Mouse (Mus musculus) induced T-regulatory cell, adult 2 months (primary cell): ENCODE measurements at regions not wholly inside any gene's neighbourhood (a gene's known extent, or its start where the extent isn't known, plus 50 kb on each side); places are given as distances from the start of the nearest gene placed in this dataset.

Experiments
- DNase-seq: peaks from one replicate; pipeline ENCODE4 v3.0.0-alpha.2; 2012; ENCODE audit warnings: low read depth

DNA sequence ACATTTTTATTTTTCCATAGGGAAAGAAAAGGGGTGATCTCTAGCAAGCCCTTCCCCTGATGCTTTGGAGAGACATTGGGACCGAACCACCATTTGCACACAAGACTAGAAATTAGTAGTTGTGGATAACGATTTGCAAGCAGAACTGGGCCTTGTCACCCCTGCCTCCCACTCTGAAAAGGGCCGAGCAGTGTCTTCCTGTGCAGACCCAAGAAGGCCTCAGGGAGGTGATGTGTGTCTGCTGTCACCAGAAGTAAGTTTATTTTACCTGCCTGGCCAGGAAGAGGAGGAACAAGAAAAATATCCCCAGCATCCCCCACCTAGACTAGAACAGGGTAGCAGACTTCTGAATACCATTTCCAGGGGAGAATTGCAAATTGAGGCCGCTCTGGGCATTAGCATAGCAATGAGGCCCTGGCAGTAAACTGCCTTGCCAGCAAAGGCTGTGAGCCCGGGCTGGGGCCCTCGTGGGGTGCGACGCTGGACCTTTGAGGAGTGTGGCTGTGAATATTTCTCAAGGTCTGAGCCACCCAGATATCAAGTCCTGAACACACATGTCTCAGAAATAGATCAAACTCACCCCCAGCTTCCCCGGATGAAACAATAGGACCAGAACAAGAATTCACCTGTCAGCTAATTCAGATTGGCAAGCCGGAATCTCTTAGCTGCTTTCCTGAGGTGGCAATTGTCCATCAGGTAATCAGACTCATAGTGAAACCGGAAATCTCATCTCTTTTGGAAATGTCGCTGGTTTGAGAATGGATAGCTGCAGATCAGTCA, 470.4 kb downstream of the Vrk1 start:
- DNase-seq = no peak

- no peak for DNase-seq
Measured at GRCm38 (mm10) chr12:106501622-106502327, 491.7 kb downstream of the Vrk1 start.

DNA sequence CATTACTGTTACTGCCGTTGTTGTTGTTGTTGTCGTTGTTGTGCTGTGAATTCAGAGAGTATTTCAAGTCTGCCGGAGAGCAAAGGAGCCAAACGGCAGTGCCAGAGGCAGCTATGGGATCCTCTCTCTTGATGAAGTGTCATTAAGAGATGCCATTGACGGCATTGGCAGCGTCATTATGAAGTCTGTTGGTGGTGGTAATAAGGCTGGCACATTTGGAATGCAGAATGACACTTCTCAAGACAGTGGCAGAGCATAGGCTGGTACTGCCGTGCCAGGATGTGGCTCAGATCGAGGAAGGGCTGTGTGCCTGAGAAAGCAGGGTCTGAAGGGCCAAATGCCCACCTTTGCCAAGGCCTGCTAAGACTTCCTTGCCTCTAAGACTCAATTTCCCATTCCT, 494.3 kb downstream of the Vrk1 start:
- no peak for DNase-seq

GRCm38 (mm10) chr12:106514057-106514456, 504.0 kb downstream of the Vrk1 start:
- no peak for DNase-seq

- no peak for DNase-seq
Measured at GRCm38 (mm10) chr12:106515257-106515788, 505.3 kb downstream of the Vrk1 start.

DNA sequence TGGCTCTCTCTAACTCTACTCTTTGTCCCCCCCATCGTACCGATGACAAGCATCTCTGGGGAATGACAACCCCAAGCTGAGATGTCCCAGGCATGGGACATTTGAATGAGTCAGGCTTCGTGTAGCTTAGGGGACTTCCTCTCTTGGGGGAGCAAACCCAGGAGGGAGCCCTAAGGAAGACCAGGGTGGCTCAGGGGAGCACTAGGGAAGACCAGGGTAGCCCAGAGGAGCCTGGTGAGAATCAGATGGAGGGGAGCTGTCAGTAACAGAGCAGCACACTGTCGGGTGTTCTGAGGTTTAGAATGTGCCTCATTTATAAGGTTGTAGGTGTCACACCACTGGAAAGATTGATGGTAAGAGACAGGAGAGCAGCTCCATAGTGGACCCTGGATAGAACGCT, 509.1 kb downstream of the Vrk1 start:
- DNase-seq = no peak

DNA sequence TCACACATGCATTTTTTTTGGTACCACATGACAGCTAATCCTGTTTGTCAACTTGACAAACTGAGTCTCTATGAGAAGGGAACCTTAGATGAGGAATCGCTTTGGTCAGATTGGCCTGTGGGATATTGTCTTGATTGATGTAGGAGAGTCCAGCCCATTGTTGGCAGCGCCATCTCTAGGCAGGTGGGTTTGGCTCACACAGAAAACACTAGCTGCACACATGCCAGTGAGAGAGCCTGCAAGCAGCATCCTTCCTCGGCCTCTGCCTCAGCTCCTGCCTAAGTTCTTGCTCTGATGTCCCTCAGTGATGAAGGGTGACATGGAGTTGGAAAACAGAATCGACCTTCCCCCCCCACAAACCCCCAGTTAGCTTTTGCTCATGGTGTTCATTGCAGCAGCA, 514.4 kb downstream of the Vrk1 start:
- no peak for DNase-seq

- no peak for DNase-seq
Measured at GRCm38 (mm10) chr12:106527116-106527515, 517.1 kb downstream of the Vrk1 start.

DNA sequence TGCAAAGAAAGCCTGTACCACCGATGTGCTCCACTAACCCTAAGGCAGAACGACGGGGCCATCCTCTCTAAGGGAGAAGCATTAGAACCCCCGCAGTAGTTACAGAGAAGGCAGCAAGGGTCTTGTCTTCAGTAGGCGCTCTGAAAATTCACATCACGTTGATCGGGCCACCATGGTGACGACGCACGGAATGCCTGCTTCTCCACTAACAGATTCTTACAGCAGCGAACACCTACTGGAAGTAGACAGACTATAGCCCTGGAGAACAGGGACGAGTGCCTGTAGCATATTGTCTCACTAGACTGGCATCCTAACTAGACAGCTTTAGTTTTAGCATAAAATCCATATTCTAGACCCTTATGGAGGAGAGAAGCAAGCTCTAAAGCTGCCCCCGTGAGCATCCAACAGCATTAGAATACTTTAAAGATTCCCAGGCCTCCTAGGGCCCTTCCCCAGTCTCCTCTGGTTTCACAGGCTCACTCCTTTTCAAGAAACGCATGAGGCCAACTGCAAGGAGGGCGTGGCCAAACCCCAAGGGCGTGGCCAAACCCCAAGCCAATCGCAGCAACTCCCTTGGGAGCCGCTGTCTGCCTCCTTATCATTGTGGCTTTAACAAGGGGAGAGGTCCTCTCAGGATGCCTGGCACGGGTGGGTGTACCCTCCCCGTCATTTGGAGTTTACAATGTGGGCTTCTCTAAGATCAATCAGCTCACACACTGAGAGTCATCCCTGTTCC, 517.8 kb downstream of the Vrk1 start:
- DNase-seq = no peak

GRCm38 (mm10) chr12:106528521-106528920, 518.5 kb downstream of the Vrk1 start:
- DNase-seq = no peak

GRCm38 (mm10) chr12:106529175-106529574, 519.1 kb downstream of the Vrk1 start:
- DNase-seq = no peak

- no peak for DNase-seq
Measured at GRCm38 (mm10) chr12:106535086-106535485, 525.1 kb downstream of the Vrk1 start.

GRCm38 (mm10) chr12:106535628-106536288, 525.7 kb downstream of the Vrk1 start:
- no peak for DNase-seq

GRCm38 (mm10) chr12:106536289-106536636, 526.2 kb downstream of the Vrk1 start:
- no peak for DNase-seq

- no peak for DNase-seq
Measured at GRCm38 (mm10) chr12:106540003-106540402, 530.0 kb downstream of the Vrk1 start.

DNA sequence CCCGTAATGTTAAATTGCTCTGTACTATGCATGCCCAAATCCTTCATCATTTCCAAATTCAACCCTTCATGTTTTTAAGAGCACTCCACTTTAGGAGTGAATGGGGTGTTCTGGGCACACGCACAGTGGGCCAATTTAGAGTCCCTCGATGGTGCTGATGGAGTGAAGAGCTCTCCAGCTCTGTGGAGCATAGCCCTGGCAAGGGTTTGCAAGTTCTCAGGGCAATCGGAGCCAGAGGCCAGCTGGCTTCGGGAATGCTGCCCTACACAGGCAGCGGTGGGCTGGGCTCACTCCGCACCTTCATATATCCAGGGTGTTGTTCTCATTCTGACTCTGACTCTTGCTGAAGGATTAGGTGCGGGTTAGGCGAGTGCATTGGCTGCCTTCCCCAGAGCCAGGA, 549.5 kb downstream of the Vrk1 start:
- DNase-seq = no peak

DNA sequence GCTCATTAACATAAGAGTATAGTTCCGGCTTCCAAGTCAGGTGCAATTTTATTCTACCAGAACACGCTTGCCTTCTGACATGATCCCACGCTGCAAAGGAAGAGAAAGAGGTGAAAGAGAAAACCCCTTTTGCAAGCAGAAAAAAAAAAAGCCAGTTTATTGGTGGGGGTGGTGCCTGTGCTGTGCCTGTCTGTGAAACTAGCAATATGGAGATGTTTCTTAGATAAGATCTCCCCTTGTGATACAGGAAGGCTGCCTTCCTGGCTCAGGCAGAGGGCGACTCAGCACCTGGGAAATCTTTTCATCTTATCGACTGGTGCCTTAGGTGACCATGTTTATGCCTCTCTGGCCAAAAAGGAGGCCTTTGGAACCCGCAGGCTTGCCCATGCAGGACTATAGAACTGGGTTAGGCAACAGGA, 555.2 kb downstream of the Vrk1 start:
- peak; percentile 42 for DNase-seq

- no peak for DNase-seq
Measured at GRCm38 (mm10) chr12:106566361-106566760, 556.3 kb downstream of the Vrk1 start.

DNA sequence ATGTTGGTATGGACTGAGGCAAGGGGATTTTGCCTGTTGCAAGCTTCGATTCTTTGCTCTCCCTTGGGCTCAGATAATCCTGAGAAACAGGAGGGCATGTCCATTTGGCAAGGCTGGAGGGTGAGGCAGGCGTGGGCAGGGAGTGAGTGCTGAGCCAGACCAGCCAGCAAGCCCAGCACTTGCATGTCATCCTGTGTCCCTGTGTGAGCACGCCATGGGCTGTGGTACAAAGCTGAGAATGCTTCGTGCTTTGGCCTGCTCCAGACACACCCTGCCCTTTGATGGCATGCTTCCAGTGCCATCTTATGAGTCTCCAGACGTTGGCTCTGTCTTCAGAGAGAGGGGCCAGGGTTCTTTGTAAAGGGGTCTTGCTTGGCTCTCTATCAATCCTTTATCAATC, 557.1 kb downstream of the Vrk1 start:
- no peak for DNase-seq

GRCm38 (mm10) chr12:106568541-106569085, 558.6 kb downstream of the Vrk1 start:
- DNase-seq = no peak

DNA sequence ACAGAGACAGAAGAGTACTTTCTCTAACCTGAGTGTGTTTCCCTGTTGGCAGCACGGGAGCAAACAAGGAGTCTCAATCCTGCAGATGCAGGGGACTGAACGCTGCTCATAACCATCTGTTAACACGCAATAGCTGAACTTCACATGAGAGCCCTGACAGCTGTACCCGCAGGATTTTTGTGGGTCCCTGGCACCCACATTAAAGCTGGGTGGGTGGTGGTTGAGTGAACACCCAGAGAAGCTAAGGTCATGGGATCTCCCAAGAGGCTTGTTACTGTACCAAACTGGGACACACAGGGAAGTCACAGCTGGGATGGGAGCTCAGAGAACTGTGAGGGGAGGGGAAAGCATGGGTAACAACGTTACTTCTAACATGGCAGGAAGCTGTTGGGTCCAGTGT, 562.9 kb downstream of the Vrk1 start:
- no peak for DNase-seq

- DNase-seq = no peak
Measured at GRCm38 (mm10) chr12:106582760-106583159, 572.7 kb downstream of the Vrk1 start.
